ENCODE assay signal across 22 mouse cellular contexts in the genomic region with DNA sequence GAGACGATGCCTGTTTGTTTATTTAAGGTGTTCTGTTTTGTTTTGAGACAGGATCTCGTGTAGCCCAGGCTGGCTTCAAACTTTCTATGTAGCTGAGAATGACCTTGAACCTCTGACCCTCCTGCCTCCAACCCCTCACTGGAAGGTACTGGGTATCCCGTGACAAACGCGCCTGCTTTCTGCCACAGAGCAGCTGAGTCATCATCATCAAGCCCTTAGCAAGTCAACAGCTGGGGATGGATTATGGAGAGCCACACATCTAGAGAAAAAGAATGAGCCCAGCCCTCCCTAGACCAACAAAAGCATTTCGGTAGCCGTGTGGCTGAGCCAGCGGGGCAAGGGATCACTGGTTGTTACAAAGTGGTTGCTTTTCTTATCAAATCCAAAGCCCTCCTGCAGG. TPM values are rescaled to one million over a fixed set of nuclear protein-coding genes. Genes with fewer than 3 reads are reported as not detected.
DNase-seq lines count a peak whose midpoint lies in the region; ATAC-seq and TF ChIP-seq lines count a peak whose summit lies in the region.
"Had no signal": no experiment of that assay in that cellular context is flagged by ENCODE, and none has a peak within 500 bp of the region (broad histone marks: within the 10 kb centered on the region; RNA-seq: fewer than 3 reads in every experiment).

No protein-coding gene starts in this region.

- H3K4me3 ChIP-seq in limb, embryonic 14.5 days (replicated peaks; ENCODE audit: low read length), result no peak overlapping the region
- H3K4me3 ChIP-seq in limb, embryonic 10.5 days, result no peak overlapping the region
- H3K4me3 ChIP-seq in ES-E14 (ENCODE audit: insufficient read depth in 1 of 2, low read depth in 1 of 2, low read length in 2 of 2, poor library complexity in 1 of 2, severe bottlenecking in 1 of 2), result no peak overlapping the region
- no peak overlapping the region for H3K4me3 ChIP-seq in kidney, embryonic 16.5 days (ENCODE audit: low read length)
- H3K4me3 ChIP-seq: embryonic facial prominence, embryonic 13.5 days; embryonic facial prominence, embryonic 15.5 days; erythroblast, embryonic 14.5 days; forebrain, embryonic 13.5 days; forebrain, embryonic 15.5 days had no signal

- no peak for ATAC-seq in limb, embryonic 14.5 days (ENCODE audit: low FRiP score, low read depth)
- ATAC-seq in erythroid progenitor cell, adult 5-6 weeks (replicated peaks; ENCODE audit: low FRiP score, poor library complexity, severe bottlenecking), result no peak
- no peak for ATAC-seq in kidney, embryonic 16.5 days (ENCODE audit: low FRiP score, low TSS enrichment)
- ATAC-seq: forebrain, embryonic 13.5 days; forebrain, embryonic 15.5 days; forebrain, postnatal 0 days had no signal

- in situ Hi-C loops in ES-E14 (cut with MboI; ENCODE audit: low sequenced_read_pairs in 2 of 2, unreplicated experiment in 2 of 2), result loop anchor here (25.0 kb wide), 2 partner anchors 563 to 588 kb away; no protein-coding TSS in a partner anchor

- DNase-seq in limb, embryonic 14.5 days (ENCODE audit: low spot score), result peak; percentile 2
- no peak for DNase-seq in limb, embryonic 10.5 days (ENCODE audit: low spot score)
- DNase-seq in ES-E14 (ENCODE audit: low read depth, low spot score) (no peak), ZHBTc4 (ENCODE audit: low read depth, low spot score) (peak; percentile 63)
- DNase-seq: adrenal gland, adult 2 months; adrenal gland, postnatal 10 days; adrenal gland, postnatal 25 days; cerebellum, adult 11 months; cerebellum, adult 18-20 months; cerebellum, adult 8-10 months; cerebellum, adult 9-11 months; cerebellum, postnatal 14 days; cerebellum, postnatal 36 days; embryo, embryonic 11 days; forebrain, postnatal 0 days had no signal

- no peak overlapping the region for H3K4me2 ChIP-seq in limb, embryonic 14.5 days (replicated peaks; ENCODE audit: low read depth, low read length, severe bottlenecking)
- H3K4me2 ChIP-seq in kidney, embryonic 16.5 days (replicated peaks; ENCODE audit: low read depth, low read length), result no peak overlapping the region
- H3K4me2 ChIP-seq: embryonic facial prominence, embryonic 13.5 days; embryonic facial prominence, embryonic 15.5 days; forebrain, embryonic 13.5 days; forebrain, embryonic 15.5 days had no signal

- H3K4me1 ChIP-seq in limb, embryonic 14.5 days (ENCODE audit: control insufficient read depth, insufficient read depth, low read length), result peaks cover 3% of the 10 kb centered on the region; the same call in 1 of the 2 replicates
- H3K4me1 ChIP-seq in limb, embryonic 10.5 days, result peaks cover 5% of the 10 kb centered on the region; the same call in 1 of the 2 replicates
- H3K4me1 ChIP-seq in ES-E14 (ENCODE audit: control insufficient read depth in 2 of 2, insufficient read depth in 2 of 2, low read length in 2 of 2, poor library complexity in 1 of 2), result peaks cover 0 to 4% of the 10 kb centered on the region in 2 experiments; a peak in 1 of 4 replicates
- H3K4me1 ChIP-seq in kidney, embryonic 16.5 days (ENCODE audit: insufficient read depth, low read length), result peaks cover 3% of the 10 kb centered on the region; the same call in 1 of the 2 replicates
- H3K4me1 ChIP-seq: embryonic facial prominence, embryonic 15.5 days had no signal

- WGBS in limb, embryonic 14.5 days, result 71% methylated on average over 8 of the region's 8 CpGs
- WGBS in limb, embryonic 10.5 days, result 84% methylated on average over 8 of the region's 8 CpGs
- WGBS in kidney, embryonic 16.5 days, result 65% methylated on average over 8 of the region's 8 CpGs

- no peak for TF ChIP-seq POLR2A in limb, embryonic 14.5 days (IDR thresholded peaks at IDR 0.05; ENCODE audit: borderline replicate concordance, extremely low read depth, insufficient read depth, insufficient read length)

- no peak overlapping the region for H3K9ac ChIP-seq in limb, embryonic 14.5 days (ENCODE audit: low read depth, low read length, severe bottlenecking)
- no peak overlapping the region for H3K9ac ChIP-seq in ES-E14 (ENCODE audit: insufficient read depth, low read depth, low read length, poor library complexity, severe bottlenecking)
- no peak overlapping the region for H3K9ac ChIP-seq in kidney, embryonic 16.5 days (replicated peaks; ENCODE audit: low read length)
- H3K9ac ChIP-seq: embryonic facial prominence, embryonic 13.5 days; embryonic facial prominence, embryonic 15.5 days; forebrain, embryonic 13.5 days; forebrain, embryonic 15.5 days; forebrain, postnatal 0 days had no signal

- H3K36me3 ChIP-seq in limb, embryonic 14.5 days (ENCODE audit: control insufficient read depth, insufficient read depth, low read length), result no peaks in the 10 kb centered on the region
- H3K36me3 ChIP-seq in limb, embryonic 10.5 days, result no peaks in the 10 kb centered on the region
- no peaks in the 10 kb centered on the region for H3K36me3 ChIP-seq in ES-E14 (ENCODE audit: control insufficient read depth, insufficient read depth, low read length, poor library complexity, severe bottlenecking)
- no peaks in the 10 kb centered on the region for H3K36me3 ChIP-seq in kidney, embryonic 16.5 days (ENCODE audit: insufficient read depth, low read length)
- H3K36me3 ChIP-seq: embryonic facial prominence, embryonic 13.5 days; embryonic facial prominence, embryonic 15.5 days; forebrain, embryonic 15.5 days had no signal

- H3K27me3 ChIP-seq in limb, embryonic 14.5 days (ENCODE audit: control insufficient read depth, insufficient read depth, low read length), result no peaks in the 10 kb centered on the region
- no peaks in the 10 kb centered on the region for H3K27me3 ChIP-seq in limb, embryonic 10.5 days (ENCODE audit: low read depth, poor library complexity, severe bottlenecking)
- no peaks in the 10 kb centered on the region for H3K27me3 ChIP-seq in kidney, embryonic 16.5 days (ENCODE audit: insufficient read depth, low read length)
- H3K27me3 ChIP-seq: embryonic facial prominence, embryonic 13.5 days; embryonic facial prominence, embryonic 15.5 days; forebrain, embryonic 15.5 days had no signal

- no peaks in the 10 kb centered on the region for H3K9me3 ChIP-seq in limb, embryonic 14.5 days (ENCODE audit: control insufficient read depth, low read length)
- no peaks in the 10 kb centered on the region for H3K9me3 ChIP-seq in limb, embryonic 10.5 days (replicated peaks)
- H3K9me3 ChIP-seq in ES-E14 (ENCODE audit: control insufficient read depth, insufficient read depth, low read depth, low read length), result no peaks in the 10 kb centered on the region
- no peaks in the 10 kb centered on the region for H3K9me3 ChIP-seq in kidney, embryonic 16.5 days (ENCODE audit: low read length)
- H3K9me3 ChIP-seq: embryonic facial prominence, embryonic 13.5 days; embryonic facial prominence, embryonic 15.5 days; forebrain, embryonic 13.5 days; forebrain, embryonic 15.5 days had no signal

- no peak overlapping the region for H3K27ac ChIP-seq in limb, embryonic 14.5 days (replicated peaks; ENCODE audit: low read depth, low read length)
- H3K27ac ChIP-seq in limb, embryonic 10.5 days, result no peak overlapping the region
- no peak overlapping the region for H3K27ac ChIP-seq in ES-E14 (ENCODE audit: insufficient read depth, low read depth, low read length, poor library complexity, severe bottlenecking)
- no peak overlapping the region for H3K27ac ChIP-seq in kidney, embryonic 16.5 days (ENCODE audit: low read length)
- H3K27ac ChIP-seq: embryonic facial prominence, embryonic 13.5 days; embryonic facial prominence, embryonic 15.5 days; forebrain, embryonic 13.5 days; forebrain, embryonic 15.5 days had no signal

TF ChIP-seq in ES-E14, 5 proteins besides CTCF, POLR2A, EP300 and RAD21:
- TF ChIP-seq MAFK (IDR thresholded peaks at IDR 0.05; ENCODE audit: insufficient read depth, low read depth, low read length) (peak; percentile 75), CHD2 (IDR thresholded peaks at IDR 0.05; ENCODE audit: low read depth, low read length) (no peak)

RNA-seq across cellular contexts. Expression of gene Ssx2ip, which starts 55.0 kb away (rescaled TPM):
- 9.1 and 12.2 TPM in 2 replicates for polyA plus RNA-seq in limb, embryonic 14.5 days (2012; rRNA removed)
- polyA plus RNA-seq in limb, embryonic 14.5 days (2014; fragmentation: Nextera tagmentation; extraction: Ambion mirVana), result 28.6 and 32.6 TPM in 2 replicates
- polyA plus RNA-seq in limb, embryonic 10.5 days (2016; fragmentation: Nextera tagmentation; extraction: Ambion mirVana), result 20.1 and 23.0 TPM in 2 replicates
- 18.4 and 29.2 TPM in 2 replicates for total RNA-seq in ES-E14 (2012; rRNA removed)
- 52.4 and 68.1 TPM in 2 replicates for total RNA-seq in erythroid progenitor cell, adult 5-6 weeks (2015; ENCODE audit: low replicate concordance)
- total RNA-seq in erythroid progenitor cell, adult 5-6 weeks (2017; ENCODE audit: low replicate concordance), result 100 and 129 TPM in 2 replicates
- polyA plus RNA-seq in kidney, embryonic 16.5 days (2015; fragmentation: Nextera tagmentation; extraction: Ambion mirVana), result 22.4 and 22.9 TPM in 2 replicates

Comparison
In these comparisons a context has a peak if more than half of its experiments do, and no peak if none do; other contexts are left out.
1. DNase-seq: peak in limb, embryonic 14.5 days (single experiment) and ZHBTc4 (single experiment); none in limb, embryonic 10.5 days (single experiment) and ES-E14 (single experiment).